Mouse (Mus musculus) cortical plate, adult 2 months (tissue): ENCODE results near the gene Ccl9.

Source experiments
- CTCF ChIP-seq: fragments of 200-500 bp; IDR thresholded peaks from 2 replicates; pipeline ENCODE4 v1.5.1; 2011; ENCODE audit warnings: mild to moderate bottlenecking, control low read depth, low read length; ENCODE audit not compliant: insufficient read depth; ENCODE audit errors: extremely low read depth
- POLR2A ChIP-seq: fragments of 200-500 bp; IDR thresholded peaks from 2 replicates; pipeline ENCODE4 v1.6.1; 2011; ENCODE audit warnings: mild to moderate bottlenecking, low read length, control low read depth; ENCODE audit not compliant: insufficient read depth; ENCODE audit errors: extremely low read depth

GRCm38 (mm10) chr11:83557074-83557473 lies 21.4 kb downstream of the Ccl9 start:
- TF ChIP-seq CTCF (no peak), POLR2A (no peak)
